Mouse (Mus musculus): ENCODE results near the gene Apoa4. TPM values are rescaled to one million over a fixed set of nuclear protein-coding genes. Genes with fewer than 3 reads are reported as not detected.

Gene Apoa4
- polyA plus RNA-seq, 1 experiment from 2014 or later, result not detected

GRCm38 (mm10) chr9:46261131-46261530, 20.6 kb downstream of the Apoa4 start:
- no peaks in the 10 kb centered on the region for H3K36me3 ChIP-seq
- no peaks in the 10 kb centered on the region for H3K4me1 ChIP-seq (replicated peaks)
- no peaks in the 10 kb centered on the region for H3K9me3 ChIP-seq
- no peak overlapping the region for H3K4me3 ChIP-seq
- no peaks in the 10 kb centered on the region for H3K27me3 ChIP-seq (ENCODE audit: insufficient read depth, poor library complexity, severe bottlenecking)
- 91% methylated on average over 7 of the region's 7 CpGs for WGBS
- no peak overlapping the region for H3K27ac ChIP-seq
- no peak for DNase-seq (ENCODE audit: low spot score)

- H3K4me1 ChIP-seq (replicated peaks), result peaks cover 13% of the 10 kb centered on the region
- no peak for DNase-seq (ENCODE audit: low spot score)
- no peaks in the 10 kb centered on the region for H3K9me3 ChIP-seq
- no peaks in the 10 kb centered on the region for H3K36me3 ChIP-seq
- peaks cover 36% of the 10 kb centered on the region for H3K27me3 ChIP-seq (ENCODE audit: insufficient read depth, poor library complexity, severe bottlenecking)
- no peak within 1 kb of the TSS for H3K4me3 ChIP-seq
- 65% methylated on average over 7 of the region's 7 CpGs for WGBS
- H3K27ac ChIP-seq, result no peak within 1 kb of the TSS
Measured at GRCm38 (mm10) chr9:46268343-46268873, 27.9 kb downstream of the Apoa4 start, which contains the start of gene Apoa5. Gene Apoa5 (plus strand): TSS chr9:46268633.

GRCm38 (mm10) chr9:46269125-46269524, 28.6 kb downstream of the Apoa4 start:
- Histone ChIP-seq H3K27ac (no peak overlapping the region), H3K27me3 (ENCODE audit: insufficient read depth, poor library complexity, severe bottlenecking) (peaks cover 36% of the 10 kb centered on the region), H3K9me3 (no peaks in the 10 kb centered on the region), H3K4me3 (no peak overlapping the region), H3K36me3 (no peaks in the 10 kb centered on the region), H3K4me1 (replicated peaks) (peaks cover 21% of the 10 kb centered on the region)
- no peak for DNase-seq (ENCODE audit: low spot score)
- WGBS, result 85% methylated on average over 5 of the region's 5 CpGs

- H3K4me3 ChIP-seq, result no peak overlapping the region
- H3K36me3 ChIP-seq, result peaks cover 15% of the 10 kb centered on the region
- H3K27me3 ChIP-seq (ENCODE audit: insufficient read depth, poor library complexity, severe bottlenecking), result peaks cover 36% of the 10 kb centered on the region
- no peak overlapping the region for H3K27ac ChIP-seq
- peaks cover 21% of the 10 kb centered on the region for H3K4me1 ChIP-seq (replicated peaks)
- no peak for DNase-seq (ENCODE audit: low spot score)
- 92% methylated on average over 4 of the region's 4 CpGs for WGBS
- H3K9me3 ChIP-seq, result no peaks in the 10 kb centered on the region
Measured at GRCm38 (mm10) chr9:46270782-46271181, 30.3 kb downstream of the Apoa4 start.

- Histone ChIP-seq H3K27me3 (ENCODE audit: insufficient read depth, poor library complexity, severe bottlenecking) (peaks cover 36% of the 10 kb centered on the region), H3K9me3 (no peaks in the 10 kb centered on the region), H3K4me1 (replicated peaks) (peaks cover 21% of the 10 kb centered on the region), H3K4me3 (peak overlapping the region; percentile 95; the same call in 1 of the 2 replicates), H3K36me3 (peaks cover 28% of the 10 kb centered on the region), H3K27ac (no peak overlapping the region)
- DNase-seq (ENCODE audit: low spot score), result no peak
- WGBS, result 84% methylated on average over 9 of the region's 9 CpGs
Measured at GRCm38 (mm10) chr9:46272070-46272469, 31.6 kb downstream of the Apoa4 start.

- Histone ChIP-seq H3K27me3 (ENCODE audit: insufficient read depth, poor library complexity, severe bottlenecking) (peaks cover 36% of the 10 kb centered on the region), H3K36me3 (peaks cover 36% of the 10 kb centered on the region), H3K27ac (peak within 1 kb of the TSS; percentile 86), H3K4me1 (replicated peaks) (peaks cover 21% of the 10 kb centered on the region), H3K4me3 (peak within 1 kb of the TSS; percentile 95), H3K9me3 (no peaks in the 10 kb centered on the region)
- 7% methylated on average over 45 of the region's 45 CpGs for WGBS
- DNase-seq (ENCODE audit: low spot score), result peak; percentile 91
Measured at GRCm38 (mm10) chr9:46272677-46273454, 32.4 kb downstream of the Apoa4 start, which contains the start of gene Zpr1. Gene Zpr1 (plus strand): TSS chr9:46273064.

- no peak for DNase-seq (ENCODE audit: low spot score)
- Histone ChIP-seq H3K4me3 (peak overlapping the region; percentile 95; the same call in 1 of the 2 replicates), H3K36me3 (peaks cover 51% of the 10 kb centered on the region), H3K4me1 (replicated peaks) (peaks cover 21% of the 10 kb centered on the region), H3K27me3 (ENCODE audit: insufficient read depth, poor library complexity, severe bottlenecking) (peaks cover 20% of the 10 kb centered on the region), H3K27ac (no peak overlapping the region), H3K9me3 (no peaks in the 10 kb centered on the region)
- 91% methylated on average over 9 of the region's 9 CpGs for WGBS
Measured at GRCm38 (mm10) chr9:46274494-46274893, 34.0 kb downstream of the Apoa4 start.

- Histone ChIP-seq H3K36me3 (peaks cover 62% of the 10 kb centered on the region), H3K27ac (peak within 1 kb of the TSS; percentile 94), H3K9me3 (no peaks in the 10 kb centered on the region), H3K4me1 (replicated peaks) (peaks cover 21% of the 10 kb centered on the region), H3K4me3 (peak within 1 kb of the TSS; percentile 94), H3K27me3 (ENCODE audit: insufficient read depth, poor library complexity, severe bottlenecking) (no peaks in the 10 kb centered on the region)
- peak; percentile 93 for DNase-seq (ENCODE audit: low spot score)
- under 1% methylated on average over 55 of the region's 55 CpGs for WGBS
Measured at GRCm38 (mm10) chr9:46282631-46283436, 42.3 kb downstream of the Apoa4 start, which contains the start of gene Bud13. Gene Bud13 (plus strand): TSS chr9:46283008.

Other genes with a start within 250 kb of the Apoa4 start
- 275 and 282 TPM in 2 replicates for gene Pafah1b2, start 228.0 kb upstream of the Apoa4 start, polyA plus RNA-seq (2016; fragmentation: Nextera tagmentation; extraction: Ambion mirVana)
- gene Sik3, start 227.9 kb upstream of the Apoa4 start, polyA plus RNA-seq (2016; fragmentation: Nextera tagmentation; extraction: Ambion mirVana), result 6.1 and 7.1 TPM in 2 replicates
- gene Apoa1, start 12.1 kb upstream of the Apoa4 start, polyA plus RNA-seq (2016; fragmentation: Nextera tagmentation; extraction: Ambion mirVana), result 0.75 and 0.88 TPM in 2 replicates
- not detected in 2 replicates for gene Apoc3, start 5.1 kb upstream of the Apoa4 start, polyA plus RNA-seq (2016; fragmentation: Nextera tagmentation; extraction: Ambion mirVana)
- gene Apoa5, start 27.9 kb downstream of the Apoa4 start, polyA plus RNA-seq (2016; fragmentation: Nextera tagmentation; extraction: Ambion mirVana), result 0.24 and 0.43 TPM in 2 replicates
- gene Zpr1, start 32.4 kb downstream of the Apoa4 start, polyA plus RNA-seq (2016; fragmentation: Nextera tagmentation; extraction: Ambion mirVana), result 64.2 and 75.9 TPM in 2 replicates
- gene Bud13, start 42.3 kb downstream of the Apoa4 start, polyA plus RNA-seq (2016; fragmentation: Nextera tagmentation; extraction: Ambion mirVana), result 28.6 and 30.5 TPM in 2 replicates
- gene 4931429L15Rik, start 79.3 kb downstream of the Apoa4 start, polyA plus RNA-seq (2016; fragmentation: Nextera tagmentation; extraction: Ambion mirVana), result not detected in 2 replicates